Mouse (Mus musculus) frontal cortex, postnatal 25 days (tissue): ENCODE data around the gene Fmo9.

Experiments
- DNase-seq, 2 experiments: peaks; one replicate each; pipeline ENCODE4 v3.0.0; 2022; ENCODE audit warnings: low spot score in 2 of 2

The Fmo9 gene

DNA sequence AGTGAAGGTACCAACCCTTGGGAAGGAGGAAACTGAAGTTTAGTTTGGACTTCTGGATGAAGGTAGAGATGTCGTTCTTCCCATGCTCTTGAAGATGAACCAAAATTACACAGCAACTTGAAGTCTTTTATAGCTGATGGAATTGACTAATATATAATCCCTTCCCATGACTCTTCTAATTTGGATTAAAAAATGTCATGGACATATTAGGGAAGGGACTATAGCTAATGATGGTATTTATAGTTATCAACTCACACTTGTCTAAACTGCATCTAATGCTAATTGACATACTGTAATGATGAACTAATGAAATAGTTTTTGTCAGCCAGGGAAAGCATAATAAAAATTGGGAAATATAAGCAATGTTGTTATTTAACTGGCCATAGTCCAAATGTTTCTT lies at the start of gene Fmo9:
Gene Fmo9, minus strand, starts transcription at position 101 of the 400 bp plus-strand sequence.
- no peak for DNase-seq

DNA sequence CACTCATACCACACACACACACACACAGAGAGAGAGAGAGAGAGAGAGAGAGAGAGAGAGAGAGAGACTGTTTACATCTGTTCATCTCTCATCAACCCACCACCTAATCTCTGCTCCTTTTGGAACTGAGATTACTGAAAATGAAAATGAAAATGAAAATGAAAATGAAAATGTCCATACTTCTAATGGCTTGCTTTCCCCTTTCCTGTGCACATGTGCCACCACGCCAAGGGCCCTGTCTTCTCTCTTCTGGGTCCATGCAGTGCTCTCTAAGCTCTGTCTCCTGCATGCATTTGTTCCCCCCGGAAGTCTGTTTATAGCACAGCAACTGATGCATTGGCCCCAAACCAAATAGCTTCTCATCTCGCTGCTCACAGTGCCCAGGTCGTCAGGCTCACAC lies 49.2 kb upstream of the Fmo9 start:
- DNase-seq = no peak

DNA sequence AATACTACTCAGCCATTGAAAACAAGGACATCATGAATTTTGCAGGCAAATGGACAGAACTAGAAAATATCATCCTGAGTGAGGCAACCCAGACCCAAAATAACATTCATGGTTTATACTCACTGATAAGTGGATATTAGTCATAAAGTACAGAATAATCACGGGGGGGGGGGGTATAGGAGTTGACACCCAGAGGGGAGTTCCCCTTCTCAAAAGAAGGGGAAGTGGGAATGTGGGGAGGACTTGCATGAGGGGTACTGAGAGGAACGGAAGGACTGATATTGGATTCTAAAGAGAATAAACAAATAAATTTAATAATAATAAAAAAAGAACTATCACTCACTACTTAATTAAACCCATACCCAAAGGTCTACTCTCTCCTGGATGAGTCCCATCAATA lies 48.6 kb upstream of the Fmo9 start:
- DNase-seq = no peak

DNA sequence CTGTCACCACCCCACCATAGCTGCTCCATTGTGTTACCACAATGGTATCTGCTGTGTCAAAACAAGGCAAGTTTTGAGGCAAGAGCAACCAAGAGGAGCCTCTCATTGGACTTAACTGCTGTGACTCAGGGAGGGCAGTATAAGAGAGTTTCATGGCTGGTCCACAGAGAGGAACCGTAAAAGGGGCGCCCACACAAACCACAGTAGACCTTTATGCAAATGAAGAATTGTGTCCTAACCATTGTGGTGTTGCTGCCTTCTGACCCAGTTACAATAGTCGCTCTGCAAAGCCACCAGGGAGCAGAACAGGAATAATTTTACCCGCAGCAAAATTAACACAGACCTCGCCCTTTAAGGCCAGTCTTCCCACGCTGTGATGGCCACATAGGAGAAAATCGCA lies 29.2 kb upstream of the Fmo9 start:
- DNase-seq = no peak

DNA sequence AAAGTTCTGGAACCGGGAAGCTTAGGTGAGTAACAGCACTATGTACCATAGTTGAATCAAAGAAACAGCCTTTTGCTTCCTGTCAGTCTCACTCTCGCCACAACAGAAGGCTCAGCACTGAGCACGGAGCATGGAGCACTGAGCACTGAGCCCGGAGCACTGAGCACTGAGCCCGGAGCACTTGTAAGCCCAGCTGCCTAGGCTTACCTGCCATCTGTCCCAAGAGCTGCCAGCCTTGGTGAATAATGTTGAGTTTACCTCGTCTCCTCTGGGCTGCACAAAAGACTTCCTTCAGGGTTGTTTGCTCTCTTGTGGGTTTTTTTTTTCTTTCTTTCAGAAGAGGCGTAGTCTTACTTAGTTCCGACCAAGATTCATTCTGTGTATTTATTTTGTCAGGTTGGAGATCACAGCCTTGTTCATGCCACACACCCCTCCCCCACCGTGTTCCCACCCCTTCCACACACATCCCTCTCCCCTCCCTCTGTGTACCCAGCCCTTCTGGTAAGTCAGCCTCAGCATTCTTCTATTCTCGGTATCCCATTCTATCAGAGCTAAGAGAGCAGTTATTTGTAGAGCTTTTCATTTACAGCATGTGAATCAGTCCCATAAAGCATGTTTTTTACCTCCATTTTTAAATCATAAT lies 20.7 kb upstream of the Fmo9 start:
- no peak for DNase-seq

DNA sequence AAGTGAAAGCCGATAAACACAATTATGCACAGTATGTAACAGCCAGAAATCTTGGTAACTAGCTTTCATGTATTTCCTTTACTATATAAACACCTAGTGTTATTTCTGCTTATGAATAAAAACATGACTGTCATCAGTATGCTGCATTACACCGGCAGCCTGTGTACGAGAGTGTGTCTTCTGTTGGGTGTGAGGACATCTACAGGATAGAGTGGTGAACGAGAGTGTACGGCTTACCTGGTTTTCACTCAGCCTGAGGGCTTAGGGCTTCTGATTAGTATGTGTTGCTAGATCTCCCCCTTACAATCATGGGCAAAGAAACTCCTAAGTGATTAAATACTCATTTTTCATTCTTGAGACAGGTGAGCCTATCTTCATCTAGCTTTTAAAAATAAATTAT lies 12.4 kb downstream of the Fmo9 start:
- no peak for DNase-seq

DNA sequence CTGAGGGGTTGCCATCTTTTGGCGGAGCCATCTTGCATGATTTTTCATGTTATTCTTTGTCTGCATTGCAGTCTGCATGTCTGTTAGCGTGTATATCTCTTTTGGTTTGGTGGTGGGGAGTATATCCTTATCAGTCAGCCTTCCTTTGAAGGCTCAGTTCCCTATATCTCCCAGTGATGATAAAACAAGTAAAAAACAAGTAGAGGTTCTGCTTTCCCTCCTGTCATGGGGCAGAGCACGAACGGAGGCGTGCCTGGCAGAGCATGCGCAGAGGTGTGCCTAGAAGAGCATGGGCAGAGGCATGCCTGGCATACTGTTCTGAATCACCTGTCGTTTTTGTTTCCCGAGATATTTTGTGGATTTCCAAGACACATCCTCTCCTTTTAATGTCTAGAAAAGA lies 20.8 kb downstream of the Fmo9 start:
- no peak for DNase-seq

DNA sequence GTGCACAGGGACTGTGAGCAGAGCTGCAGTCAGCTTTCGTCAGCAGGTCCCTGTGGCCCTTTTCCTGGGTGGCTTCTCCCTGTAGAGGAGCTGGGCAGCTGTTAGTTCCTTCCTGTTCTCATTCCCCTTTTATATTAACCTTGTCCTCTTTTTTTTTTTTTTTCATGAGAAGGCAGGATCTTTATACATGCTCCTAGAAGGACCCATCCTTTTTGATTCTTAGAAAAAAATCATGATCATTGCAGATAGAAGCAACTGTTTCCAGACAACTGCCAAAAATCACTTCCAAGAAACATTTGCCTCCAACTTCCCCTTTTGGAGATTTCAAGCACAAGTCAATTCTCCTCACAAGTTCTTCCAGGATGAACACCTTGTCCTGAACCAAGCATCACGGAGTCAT lies 34.1 kb downstream of the Fmo9 start, which contains the start of gene Gm4847:
Gene Gm4847, minus strand, starts transcription at position 101 of the 400 bp plus-strand sequence.
- no peak for DNase-seq
